Mouse (Mus musculus) spleen, postnatal 36 days (tissue): ENCODE measurements at regions not wholly inside any gene's neighbourhood (a gene's known extent, or its start where the extent isn't known, plus 50 kb on each side); places are given as distances from the start of the nearest gene placed in this dataset.

Experiments
- DNase-seq, 2 experiments: peaks; one replicate each; pipeline ENCODE4 v3.0.0; 2022; ENCODE audit warnings: low spot score in 2 of 2, mixed read lengths in 1 of 2

DNA sequence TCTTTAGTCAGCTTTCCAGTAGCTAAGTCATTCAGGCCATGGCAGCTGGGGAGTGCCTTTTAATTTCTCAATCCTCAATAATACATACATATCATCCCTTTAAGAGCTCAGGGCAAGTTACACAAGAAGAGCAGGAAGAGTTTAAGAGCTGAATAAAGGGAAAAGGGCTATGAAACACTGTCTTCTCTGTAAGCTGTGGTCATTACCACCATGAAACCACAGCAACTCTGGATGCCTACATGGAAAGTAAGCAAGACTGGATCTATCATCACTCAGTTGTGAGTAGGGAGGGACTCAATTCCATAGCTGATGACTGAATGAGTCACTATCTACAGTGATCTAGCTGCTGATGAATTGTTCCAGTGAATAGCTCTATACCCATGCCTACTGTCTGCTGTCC lies 349.9 kb downstream of the Nr2f2 start:
- no peak for DNase-seq

DNA sequence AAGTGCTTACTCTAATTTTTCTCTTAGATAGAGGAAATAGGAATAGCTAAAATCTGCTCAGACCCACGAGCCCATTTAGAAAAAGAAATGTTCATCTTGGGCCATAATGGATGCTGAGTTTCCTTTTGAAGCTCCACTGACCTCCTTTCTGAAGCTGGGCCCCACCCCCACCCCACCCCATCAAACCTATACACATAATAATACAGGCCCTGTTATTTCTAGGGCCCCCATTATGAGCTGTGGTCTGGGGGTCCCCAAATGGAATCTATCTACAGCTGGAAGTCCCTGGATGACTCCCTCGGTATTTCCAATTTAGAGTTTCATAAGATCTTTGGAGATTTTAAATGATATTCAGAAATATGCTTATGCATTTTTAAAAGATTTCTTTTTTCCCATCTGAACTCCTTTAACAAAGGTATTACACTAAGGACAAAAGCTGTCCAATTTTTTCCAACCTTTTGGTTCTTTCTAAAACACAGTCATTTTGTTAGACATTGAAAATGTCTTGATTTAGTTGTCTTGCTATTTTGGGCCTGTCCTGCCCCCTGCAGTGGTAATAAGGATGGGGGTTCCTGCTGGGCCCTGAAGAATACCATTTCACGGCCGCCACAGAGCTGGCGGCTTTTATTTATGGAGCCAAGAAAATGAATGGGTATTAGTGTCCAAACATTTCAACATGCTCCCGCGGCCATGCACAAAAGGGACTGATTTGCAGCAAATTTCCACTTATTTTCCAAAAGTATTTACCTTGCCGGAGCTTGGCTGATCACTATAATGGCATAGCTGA lies 363.1 kb downstream of the Nr2f2 start:
- no peak for DNase-seq

DNA sequence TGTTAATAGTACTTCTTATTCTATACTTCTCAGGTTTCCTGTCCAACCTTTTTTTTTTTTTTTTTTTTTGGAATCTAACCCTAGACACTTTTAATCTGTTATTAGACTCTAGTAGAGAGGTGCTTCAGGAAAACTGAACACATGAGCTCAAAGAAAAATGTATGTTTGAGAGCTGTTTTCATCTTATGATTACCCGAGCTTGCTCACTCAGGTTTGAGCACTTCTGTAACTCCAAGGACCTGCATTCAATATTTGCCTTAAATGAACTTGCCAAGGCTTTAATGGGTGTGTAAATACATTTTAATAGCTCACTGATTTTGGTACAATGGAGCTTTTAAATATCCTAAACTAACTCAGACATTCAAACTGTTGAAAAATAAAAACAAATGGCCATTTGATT lies 367.8 kb downstream of the Nr2f2 start:
- no peak for DNase-seq

DNA sequence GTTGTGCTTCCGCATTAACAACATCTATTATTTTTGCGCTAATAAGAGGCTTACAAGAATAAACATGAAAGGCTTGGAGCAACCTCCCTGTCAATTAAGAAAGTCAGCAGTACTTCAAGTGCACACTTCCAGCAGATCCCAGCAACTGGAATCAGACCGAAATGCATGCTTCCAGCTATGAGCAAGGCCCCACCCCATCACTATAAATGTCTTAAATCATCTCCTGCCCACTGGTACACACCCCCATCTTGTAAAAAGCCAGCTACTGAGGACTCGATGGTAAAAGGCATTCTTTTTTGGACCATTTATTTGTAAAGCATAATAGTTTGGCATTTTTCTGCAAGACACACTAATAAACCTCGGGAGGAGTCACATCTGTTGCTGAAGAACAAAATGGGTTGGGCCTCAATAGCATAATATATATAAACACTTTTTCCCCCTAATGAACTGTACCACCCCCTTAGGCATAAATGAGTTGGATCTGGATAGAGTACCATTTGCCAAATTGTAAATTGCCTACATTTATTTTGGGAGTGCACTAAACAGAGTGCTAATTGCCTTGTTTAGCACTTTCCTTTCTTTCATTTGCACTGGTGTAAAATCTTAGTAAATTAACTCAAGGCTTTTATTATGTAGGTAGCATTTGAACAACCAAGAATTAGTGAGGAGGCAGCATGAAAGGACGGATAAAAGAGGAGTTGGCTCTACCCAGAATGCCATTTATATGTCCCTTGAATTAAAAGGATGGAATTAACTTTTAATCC lies 371.8 kb downstream of the Nr2f2 start:
- no peak for DNase-seq

DNA sequence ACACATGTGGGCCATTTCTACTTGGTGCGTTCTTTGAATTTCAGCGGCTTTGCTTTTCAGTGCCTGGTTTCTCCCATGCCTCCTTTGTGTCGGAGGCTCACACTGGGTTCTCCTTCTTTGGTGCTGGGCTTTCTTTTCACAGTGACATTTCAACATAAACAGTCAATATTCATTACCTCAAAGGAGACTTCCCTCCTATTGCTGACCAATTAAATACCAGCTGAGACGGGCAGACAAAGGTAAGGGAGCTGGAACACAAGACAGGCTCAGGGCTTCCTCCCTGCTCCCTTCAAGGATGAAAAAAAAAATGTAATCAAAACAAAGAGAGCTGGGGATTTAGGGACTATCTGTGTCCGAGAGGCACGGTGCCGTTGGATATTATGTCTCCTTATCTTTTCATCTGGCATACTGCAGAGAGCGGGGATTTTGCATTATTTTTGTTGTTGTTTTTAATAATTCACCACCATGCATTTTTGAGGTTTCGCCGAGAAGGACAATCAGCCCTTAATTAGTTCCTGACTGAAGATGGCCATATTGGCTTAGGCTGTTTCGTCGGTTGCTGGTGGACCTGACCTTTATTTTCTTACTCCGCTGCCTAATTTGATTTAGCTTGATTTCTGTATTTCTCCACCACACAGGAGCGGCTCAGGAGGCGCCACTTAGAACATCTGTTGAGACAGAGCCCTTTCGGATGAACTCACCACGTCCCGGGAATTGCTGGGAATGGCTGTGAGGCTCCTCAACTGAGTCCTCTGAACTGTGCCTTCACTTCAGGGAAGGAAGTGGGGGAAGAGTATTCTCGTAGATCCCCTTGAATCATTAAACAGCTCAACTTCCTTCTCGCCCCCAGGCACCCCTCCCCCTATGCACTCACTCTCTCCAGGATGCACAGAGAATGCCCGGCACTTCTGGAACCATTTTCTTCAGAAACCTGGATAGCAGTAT lies 373.9 kb downstream of the Nr2f2 start:
- DNase-seq, result no peak

DNA sequence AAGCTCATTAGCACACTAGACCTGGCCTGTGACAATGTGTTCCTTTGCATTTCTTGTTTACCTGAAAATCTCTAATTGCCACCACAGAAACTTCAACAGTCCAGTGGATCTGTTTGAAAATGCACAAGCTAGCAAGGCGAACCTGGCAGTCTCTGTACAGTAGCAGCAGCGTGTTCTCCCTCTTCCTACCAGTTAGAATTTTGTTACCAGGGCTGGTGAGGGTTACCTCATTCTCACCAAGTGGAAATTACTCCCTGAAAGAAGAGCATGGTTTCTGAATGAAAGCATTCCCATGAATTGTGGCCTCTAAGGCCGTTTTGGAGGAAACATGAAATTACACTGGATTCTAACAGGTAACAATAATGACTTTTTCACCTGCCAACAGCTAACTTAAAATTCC lies 374.6 kb downstream of the Nr2f2 start:
- DNase-seq, result no peak

DNA sequence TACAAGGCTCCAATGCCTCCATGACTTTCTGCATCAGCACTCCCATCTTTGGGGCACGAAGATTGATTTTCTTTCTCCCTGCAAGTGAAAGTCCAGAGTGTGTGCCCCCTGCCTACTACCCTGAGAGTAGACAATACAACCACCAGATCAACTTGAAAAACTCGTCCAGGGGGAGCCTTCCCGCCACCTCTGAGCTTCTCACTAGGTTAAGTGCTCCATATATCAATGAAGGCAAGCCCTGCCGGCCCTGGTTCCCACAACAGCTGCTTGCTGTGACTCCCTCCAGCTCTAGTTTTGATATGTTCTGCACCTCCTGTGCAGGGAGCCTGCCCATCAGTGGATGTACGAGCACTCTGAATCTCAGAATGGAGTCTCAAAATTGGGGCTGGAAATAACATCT lies 377.8 kb downstream of the Nr2f2 start:
- DNase-seq, result no peak

DNA sequence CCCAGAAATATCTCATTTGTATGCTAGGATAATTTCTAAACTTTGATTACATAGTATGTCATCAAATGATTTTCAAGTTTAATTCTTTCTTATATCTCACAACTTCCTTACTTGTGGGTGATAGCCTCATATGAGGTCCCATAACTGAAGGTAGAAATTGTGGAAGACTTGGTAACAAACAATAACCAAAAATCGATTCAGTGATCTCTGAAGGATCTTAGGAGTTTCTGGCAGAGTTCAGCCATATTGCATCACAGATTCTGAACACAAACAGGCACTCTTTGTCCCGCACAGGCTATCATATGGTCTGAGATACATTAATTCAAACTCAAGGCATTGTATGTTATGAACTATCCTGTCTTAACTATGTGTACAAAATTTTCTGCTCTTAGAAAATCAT lies 385.2 kb downstream of the Nr2f2 start:
- no peak for DNase-seq

DNA sequence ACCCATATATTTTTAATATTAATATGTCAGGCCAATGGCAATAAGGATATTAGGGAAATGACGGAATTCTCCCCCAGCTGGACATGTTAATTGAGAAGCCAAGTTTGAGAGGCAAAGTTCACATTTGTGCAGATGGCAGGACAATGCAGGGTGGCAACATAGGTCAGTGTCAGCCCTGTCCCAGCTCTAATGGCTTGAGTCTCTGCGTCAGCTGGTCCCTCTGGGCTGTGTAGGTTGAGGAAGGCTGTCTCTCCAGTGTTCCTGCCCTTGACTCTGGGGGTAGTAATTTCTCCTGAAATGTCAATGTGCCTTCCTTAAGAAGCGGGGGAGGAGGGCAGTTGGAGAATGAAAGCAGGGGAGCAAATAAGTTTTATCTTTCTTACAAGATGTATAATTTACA lies 390.2 kb downstream of the Nr2f2 start:
- no peak for DNase-seq

DNA sequence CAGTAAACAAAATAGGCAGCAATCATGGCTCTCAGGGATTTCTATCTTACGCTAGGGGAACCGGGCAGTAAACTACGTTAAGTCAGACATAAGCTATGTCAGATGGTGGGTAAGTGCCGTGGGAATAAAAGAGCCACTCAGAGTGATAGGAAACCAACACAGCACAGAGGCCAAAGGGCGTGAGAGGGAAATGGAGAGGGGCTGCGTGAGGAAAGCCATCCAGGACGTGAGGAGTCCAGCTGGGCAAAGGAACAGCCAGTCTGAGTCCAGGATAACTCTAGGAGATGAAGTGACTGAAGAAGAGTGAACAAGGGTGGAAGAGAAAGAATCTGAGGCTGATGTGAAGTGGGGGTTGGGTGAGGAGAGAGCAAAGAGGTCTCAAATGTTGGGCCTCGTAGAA lies 402.5 kb downstream of the Nr2f2 start:
- DNase-seq, result no peak

DNA sequence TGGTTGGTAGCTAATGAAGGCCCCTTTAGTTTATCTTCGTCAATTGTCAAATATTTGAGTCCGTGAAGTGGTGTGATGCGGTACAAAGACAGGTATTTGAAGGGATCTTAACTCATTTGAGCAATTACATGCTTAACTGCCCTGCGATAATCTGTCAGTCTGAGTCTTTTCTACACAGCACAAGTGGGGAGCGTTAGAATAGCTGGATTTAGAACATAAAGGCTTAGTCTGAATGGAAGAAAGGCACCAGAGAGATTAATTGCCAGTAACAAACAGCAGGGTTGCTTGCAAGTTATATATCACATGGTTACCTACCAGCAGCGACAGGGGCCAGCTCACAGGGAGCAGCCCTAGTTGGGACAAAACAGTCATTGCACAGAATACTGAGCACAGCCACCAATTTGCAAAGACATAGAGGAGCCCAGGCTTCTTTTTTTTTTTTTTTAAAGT lies 416.3 kb downstream of the Nr2f2 start:
- no peak for DNase-seq

DNA sequence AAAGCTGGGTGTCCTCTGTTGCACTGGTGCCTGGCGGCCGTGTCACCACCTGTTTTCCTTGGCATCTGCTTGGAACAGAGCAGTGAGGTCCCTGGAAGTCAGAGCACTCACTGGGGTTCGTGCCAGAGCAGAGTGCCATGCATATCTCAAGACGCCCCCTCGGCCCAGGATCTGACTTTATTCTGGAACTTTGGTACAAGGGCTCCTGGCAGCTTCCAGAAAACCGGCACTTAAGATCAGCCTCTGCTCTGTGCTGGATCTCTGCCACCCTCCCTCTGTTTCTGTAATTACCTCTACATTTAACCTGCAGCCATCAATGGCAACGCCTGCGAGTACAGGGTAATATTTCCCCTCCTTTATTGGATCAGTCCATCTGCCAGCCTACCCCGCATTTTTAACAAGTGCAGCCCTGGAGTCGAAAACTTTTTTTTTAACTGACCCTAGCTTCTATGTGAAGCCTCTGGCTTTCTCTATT lies 416.9 kb downstream of the Nr2f2 start:
- no peak for DNase-seq

DNA sequence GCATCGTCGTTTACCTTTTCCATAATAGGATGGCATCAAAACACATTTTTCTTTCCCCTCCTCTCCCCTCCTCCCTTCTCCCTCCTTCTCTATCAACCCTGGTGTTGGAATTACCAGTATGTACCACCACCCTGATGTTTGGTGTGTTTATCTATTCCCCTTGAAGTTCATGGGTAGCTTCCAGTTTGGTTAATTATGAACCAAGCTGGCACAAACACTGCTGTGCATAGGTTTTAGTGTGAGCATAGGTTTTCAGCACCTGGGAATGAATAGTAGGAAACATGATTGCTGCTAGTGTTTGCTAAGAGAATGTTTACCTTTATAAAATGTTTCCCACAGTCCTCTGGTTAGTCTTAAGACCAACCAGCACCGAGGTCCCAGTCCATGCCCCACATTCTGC lies 420.1 kb downstream of the Nr2f2 start:
- no peak for DNase-seq

DNA sequence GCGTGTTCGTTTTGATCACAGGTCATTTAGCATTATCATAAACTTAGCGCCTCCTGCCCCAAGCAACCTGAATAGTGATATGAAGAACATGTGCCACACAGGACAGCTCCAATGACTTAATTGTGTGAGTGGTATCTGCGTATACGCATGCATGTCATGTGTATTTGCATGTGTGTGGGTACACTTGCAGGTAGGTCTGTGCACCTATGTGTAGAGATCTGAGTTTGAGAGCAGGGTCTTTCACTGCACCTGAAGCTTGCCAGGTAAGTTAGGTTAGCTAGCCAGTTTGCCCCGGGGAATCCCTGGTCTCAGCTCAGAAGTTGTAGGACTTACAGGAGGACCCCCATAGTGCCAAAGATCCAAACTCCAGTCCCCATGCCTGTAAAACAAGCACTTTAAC lies 424.7 kb downstream of the Nr2f2 start:
- no peak for DNase-seq

DNA sequence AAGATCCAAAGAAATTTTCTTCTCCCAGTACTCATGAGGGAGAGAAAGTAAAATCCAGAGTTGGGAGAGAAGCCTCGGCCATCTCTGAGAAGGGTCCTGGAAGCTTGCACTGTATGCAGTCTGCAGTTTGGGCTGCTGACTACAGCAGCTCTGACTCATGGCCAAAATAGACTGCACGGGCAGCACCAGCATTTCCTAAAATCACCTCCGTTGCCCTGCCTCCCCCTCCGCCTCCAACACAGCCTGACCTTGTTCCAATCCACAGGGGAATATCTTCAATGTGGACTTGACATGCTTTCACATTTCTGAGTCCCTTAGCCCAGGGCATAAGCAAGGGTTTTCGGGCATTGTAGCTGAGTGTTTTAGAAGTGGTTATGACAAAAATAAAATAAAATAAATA lies 441.3 kb downstream of the Nr2f2 start:
- DNase-seq, result no peak

DNA sequence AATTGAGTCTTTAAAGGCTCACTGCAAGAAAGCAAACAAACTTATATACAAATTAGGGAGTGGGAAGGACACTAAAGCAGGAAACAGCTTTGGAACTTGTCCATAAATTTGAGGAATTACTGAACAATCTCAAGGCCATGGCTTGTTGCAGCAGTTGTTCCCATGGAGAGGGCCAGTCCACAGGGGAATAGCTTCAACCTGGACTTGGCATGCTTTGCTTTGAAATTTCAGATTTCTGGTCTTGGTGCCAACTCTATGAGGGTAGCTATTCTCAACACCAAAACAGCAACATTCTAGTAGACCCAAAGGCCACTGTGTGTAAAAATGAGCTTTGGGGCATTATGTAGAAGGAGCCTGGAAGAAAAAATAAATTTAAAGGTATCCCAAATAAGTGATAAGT lies 442.0 kb downstream of the Nr2f2 start:
- no peak for DNase-seq

DNA sequence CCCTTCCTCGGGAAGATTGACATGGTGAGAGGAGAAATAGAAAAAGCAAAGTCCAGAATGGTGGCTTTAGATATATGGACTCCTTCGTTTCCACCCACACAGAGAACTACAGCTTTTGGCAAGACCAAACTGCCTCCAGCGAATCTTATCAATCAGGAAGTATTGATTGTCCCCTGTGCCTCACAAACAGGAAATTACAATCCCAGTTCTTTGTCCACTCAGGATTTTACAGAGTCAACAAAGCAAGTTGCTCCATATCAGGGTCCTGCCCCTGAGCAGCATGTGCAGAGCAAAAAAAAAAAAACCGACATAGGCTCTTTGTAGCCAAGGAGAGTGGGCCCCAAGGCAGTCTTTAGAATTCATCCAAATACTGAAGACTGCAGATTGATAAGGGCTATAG lies 454.8 kb downstream of the Nr2f2 start:
- DNase-seq, result no peak

DNA sequence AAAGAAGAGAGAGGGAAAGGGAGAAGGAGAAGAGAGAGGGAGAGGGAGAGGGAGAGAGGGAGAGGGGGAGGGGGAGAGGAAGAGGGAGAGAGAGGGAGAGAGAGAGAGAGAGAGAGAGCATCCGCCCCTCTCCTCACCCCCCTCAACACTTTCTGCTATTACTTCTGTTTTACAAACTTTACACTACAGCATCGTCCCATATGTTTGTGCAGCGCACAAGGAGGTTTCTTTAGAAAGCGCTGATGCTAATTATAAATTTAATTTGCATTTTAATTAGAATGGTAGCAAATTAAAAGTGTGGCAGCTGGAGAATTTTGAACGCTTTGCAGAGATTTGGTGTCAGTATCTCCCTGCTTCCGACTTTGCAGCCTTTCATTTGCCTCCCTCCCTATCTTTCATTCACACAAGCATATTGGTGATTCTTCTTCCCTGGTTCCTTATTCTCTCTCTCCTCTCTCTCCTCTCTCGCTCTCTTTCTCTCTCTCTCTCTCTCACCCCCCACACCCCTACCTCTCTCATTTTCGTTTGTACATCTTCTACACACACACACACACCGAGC lies 476.0 kb downstream of the Nr2f2 start:
- no peak for DNase-seq

DNA sequence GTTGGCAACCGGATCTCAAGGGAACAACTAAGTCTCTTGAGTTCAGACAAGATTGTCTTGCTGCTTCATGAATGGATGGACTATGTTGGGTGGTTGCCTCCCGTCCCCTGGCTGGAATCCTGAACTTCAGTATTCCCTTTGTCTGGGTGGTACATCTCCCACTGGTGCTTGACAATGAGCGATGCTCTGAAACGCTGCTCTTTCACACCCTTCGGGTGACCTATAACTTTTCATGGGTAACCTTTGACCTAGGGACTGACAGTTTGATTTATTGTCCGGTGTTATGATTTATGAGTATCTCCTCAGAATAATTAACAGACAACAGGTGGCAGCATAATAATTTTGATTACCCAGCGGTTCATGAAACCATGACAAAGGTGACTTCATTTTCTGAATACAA lies 478.3 kb downstream of the Nr2f2 start:
- DNase-seq, result no peak

DNA sequence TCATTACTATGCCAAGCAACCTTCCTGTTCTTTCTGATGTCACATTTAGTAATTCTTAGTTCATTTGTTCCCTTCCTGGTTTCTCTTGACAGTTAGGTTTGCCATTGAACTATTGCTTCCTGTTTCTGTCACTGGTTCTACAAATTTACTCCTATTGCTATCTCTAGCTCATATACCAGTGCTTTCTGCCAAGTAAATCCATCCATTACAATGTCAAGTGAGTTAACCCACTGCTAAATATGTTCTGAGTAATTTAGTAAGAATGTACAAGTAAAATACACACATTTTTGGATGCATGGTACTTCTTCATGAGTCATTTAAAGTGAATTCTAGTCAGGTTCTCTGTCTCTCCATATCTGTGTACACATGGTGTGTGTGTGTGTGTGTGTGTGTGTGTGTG lies 489.5 kb downstream of the Nr2f2 start:
- DNase-seq, result no peak

DNA sequence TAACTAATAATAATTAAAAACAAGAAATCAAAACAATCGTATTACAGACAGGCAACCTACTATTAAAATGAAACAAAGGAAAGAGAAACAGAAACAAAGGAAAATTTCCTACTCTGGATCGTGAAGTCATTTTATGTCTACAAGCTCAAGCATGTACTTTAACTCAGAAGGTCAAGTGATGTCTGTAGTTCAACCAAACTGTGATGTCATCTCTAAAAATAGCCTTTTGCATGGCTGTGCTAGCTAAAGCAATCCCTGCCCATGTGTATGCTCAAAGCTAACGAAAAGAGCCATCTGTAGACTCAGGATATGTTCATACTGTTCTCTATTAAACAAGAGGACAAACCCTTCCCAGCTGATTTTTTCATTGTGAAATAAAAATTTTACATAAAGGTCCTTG lies 500.7 kb downstream of the Nr2f2 start:
- DNase-seq, result no peak
